Mouse (Mus musculus) neural tube, embryonic 13.5 days (tissue): ENCODE results near the gene Camsap3. TPM values are rescaled to one million over a fixed set of nuclear protein-coding genes. Genes with fewer than 3 reads are reported as not detected.
A peak's percentile ranks its signal among the peaks of the same experiment; 100 is the strongest.

Experiments
- ATAC-seq: fragments of 200-750 bp; cut with Nextera tagmentation; 2 replicates; pipeline ENCODE4 v1.8.0; 2017; ENCODE audit warnings: low read depth, mild to moderate bottlenecking, moderate TSS enrichment, moderate library complexity
- H3K27ac ChIP-seq: fragments of 300-500 bp; sonication (generic); replicated peaks from 2 replicates; pipeline ENCODE4 v1.5.1; 2015; ENCODE audit warnings: moderate library complexity, mild to moderate bottlenecking, inconsistent platforms
- H3K27me3 ChIP-seq: fragments of 300-500 bp; sonication (generic); 2 replicates; pipeline ENCODE4 v1.6.1; 2015; ENCODE audit warnings: mild to moderate bottlenecking, inconsistent platforms
- H3K36me3 ChIP-seq: fragments of 300-500 bp; sonication (generic); 2 replicates; pipeline ENCODE4 v1.6.1; 2015; ENCODE audit warnings: mild to moderate bottlenecking, inconsistent platforms
- H3K4me1 ChIP-seq: fragments of 300-500 bp; sonication (generic); replicated peaks from 2 replicates; pipeline ENCODE4 v1.6.1; 2015; ENCODE audit warnings: inconsistent platforms
- H3K4me2 ChIP-seq: fragments of 300-500 bp; sonication (generic); 2 replicates; pipeline ENCODE4 v1.6.1; 2015; ENCODE audit warnings: inconsistent platforms, mild to moderate bottlenecking, moderate library complexity
- H3K4me3 ChIP-seq: fragments of 300-500 bp; sonication (generic); 2 replicates; pipeline ENCODE4 v1.5.1; 2015; ENCODE audit warnings: mild to moderate bottlenecking, inconsistent platforms
- H3K9ac ChIP-seq: fragments of 300-500 bp; sonication (generic); 2 replicates; pipeline ENCODE4 v1.6.1; 2015; ENCODE audit warnings: moderate library complexity, mild to moderate bottlenecking, inconsistent platforms
- H3K9me3 ChIP-seq: fragments of 300-500 bp; sonication (generic); 2 replicates; pipeline ENCODE4 v1.6.1; 2016; ENCODE audit warnings: inconsistent platforms
- WGBS: fragments of 180-500 bp; shearing (Covaris S2); methylation state at CpG from one replicate; pipeline ENCODE4 v1.1.7; 2015; 5-methylcytosine and 5-hydroxymethylcytosine counted together
- polyA plus RNA-seq: library from polyadenylated mRNA; unstranded; fragments of >200 nt; fragmentation: Nextera tagmentation; extraction: Ambion mirVana; gene quantifications from 2 replicates; pipeline ENCODE4 v1.2.1, GENCODE M21; 2015

The Camsap3 gene
- 34.0 and 38.9 TPM in 2 replicates for polyA plus RNA-seq

DNA sequence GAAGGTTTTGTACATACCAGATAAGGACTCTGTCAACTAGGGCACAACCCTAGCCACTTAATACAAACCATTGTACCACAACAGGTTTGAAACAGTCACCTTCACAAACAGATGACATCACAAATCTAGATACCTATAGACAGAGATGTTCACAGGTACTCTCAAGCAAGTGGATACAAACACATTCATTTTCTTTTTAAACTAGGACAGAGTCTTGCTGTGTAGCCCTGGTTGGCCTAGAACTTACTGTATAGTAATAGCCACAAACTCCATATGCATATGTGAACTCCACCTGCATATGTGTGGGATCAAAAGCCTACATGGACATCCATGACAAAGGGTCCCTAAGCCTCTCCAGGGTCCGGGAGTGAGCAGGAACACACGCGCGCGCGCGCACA is at the start of gene Camsap3:
TSS of gene Camsap3 (plus strand) at position 301 of the 398 bp plus-strand sequence.
- no peak for ATAC-seq
- WGBS = 1% methylated on average over 7 of the region's 7 CpGs

DNA sequence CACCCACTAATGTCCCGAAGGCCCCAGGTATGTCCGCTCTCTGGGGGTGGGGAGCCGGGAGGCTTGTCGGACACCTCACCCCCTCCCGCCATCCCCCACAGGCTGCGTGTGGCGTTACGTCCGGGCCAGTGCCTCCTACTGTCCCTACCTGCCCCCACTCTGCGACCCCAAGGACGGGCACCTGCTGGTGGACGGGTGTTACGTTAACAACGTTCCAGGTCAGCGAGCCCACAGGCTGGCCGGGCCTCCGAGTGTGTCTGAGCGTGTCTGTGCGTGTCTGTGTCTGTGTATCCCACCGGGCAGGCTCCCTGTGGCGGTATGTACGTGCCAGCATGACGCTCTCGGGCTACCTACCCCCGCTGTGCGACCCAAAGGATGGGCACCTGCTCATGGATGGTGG is 49.4 kb upstream of the Camsap3 start:
- ATAC-seq = no peak
- Histone ChIP-seq H3K27ac (no peak overlapping the region), H3K4me3 (no peak overlapping the region), H3K27me3 (no peaks in the 10 kb centered on the region), H3K4me2 (no peak overlapping the region), H3K36me3 (peaks cover 83% of the 10 kb centered on the region), H3K9me3 (no peaks in the 10 kb centered on the region), H3K4me1 (no peaks in the 10 kb centered on the region), H3K9ac (no peak overlapping the region)
- WGBS = 96% methylated on average over 26 of the region's 26 CpGs

More for the DNA sequence above, at the start of gene Camsap3:
- Histone ChIP-seq H3K27me3 (0 out of 2 replicates have a peak, but pooled peaks cover 5% of the 10 kb centered on the region), H3K4me2 (peak within 1 kb of the TSS; percentile 81), H3K27ac (peak within 1 kb of the TSS; percentile 89), H3K4me1 (peaks cover 11% of the 10 kb centered on the region; the same call in 1 of the 2 replicates), H3K9me3 (no peaks in the 10 kb centered on the region), H3K9ac (peak within 1 kb of the TSS; percentile 93), H3K36me3 (no peaks in the 10 kb centered on the region), H3K4me3 (peak within 1 kb of the TSS; percentile 87)

DNA sequence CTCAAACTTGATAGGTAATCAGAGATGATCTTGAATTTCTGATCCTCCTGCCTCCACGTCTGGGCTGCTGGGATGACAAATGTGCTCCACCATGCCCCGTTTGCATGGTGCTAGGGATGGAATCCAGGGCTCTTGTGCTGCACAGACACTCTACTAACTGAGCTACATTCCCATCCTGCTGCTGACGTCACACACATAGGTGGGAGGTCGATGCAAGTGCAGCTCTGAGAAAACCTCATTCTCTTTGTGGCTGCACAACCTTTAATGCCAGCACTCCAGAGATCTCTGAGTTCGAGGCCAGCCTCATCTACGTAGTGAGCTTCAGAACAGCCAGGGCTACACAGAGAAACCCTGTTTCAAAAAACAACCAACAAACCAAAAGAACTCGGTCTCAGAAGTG is 47.9 kb upstream of the Camsap3 start:
- Histone ChIP-seq H3K4me1 (no peaks in the 10 kb centered on the region), H3K27ac (no peak overlapping the region), H3K27me3 (no peaks in the 10 kb centered on the region), H3K36me3 (peaks cover 89% of the 10 kb centered on the region), H3K9me3 (no peaks in the 10 kb centered on the region), H3K4me2 (no peak overlapping the region), H3K9ac (no peak overlapping the region), H3K4me3 (no peak overlapping the region)
- 86% methylated on average over 7 of the region's 7 CpGs for WGBS
- ATAC-seq = no peak

DNA sequence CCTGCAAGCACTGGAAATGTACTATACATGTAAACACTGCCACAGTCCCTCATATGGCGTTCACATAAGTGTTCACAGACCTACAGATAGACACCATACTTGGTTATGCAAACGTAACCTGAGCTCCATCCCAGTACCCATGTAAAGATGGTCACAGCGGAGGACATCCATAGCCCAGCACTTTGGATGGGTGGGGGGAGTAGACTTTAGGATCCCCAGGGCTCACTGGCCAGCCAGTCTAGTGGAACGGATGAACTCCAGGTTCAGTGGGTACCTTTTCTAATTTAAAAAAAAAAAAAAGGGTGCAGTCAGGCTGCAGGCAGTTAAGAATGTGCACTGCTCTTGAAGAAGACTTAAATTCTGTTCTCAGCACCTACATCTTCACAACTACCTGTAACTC is 47.0 kb upstream of the Camsap3 start:
- Histone ChIP-seq H3K9me3 (no peaks in the 10 kb centered on the region), H3K4me3 (no peak overlapping the region), H3K27me3 (no peaks in the 10 kb centered on the region), H3K4me1 (no peaks in the 10 kb centered on the region), H3K27ac (no peak overlapping the region), H3K4me2 (no peak overlapping the region), H3K9ac (no peak overlapping the region), H3K36me3 (peaks cover 98% of the 10 kb centered on the region)
- no peak for ATAC-seq
- WGBS = 94% methylated on average over 4 of the region's 4 CpGs

DNA sequence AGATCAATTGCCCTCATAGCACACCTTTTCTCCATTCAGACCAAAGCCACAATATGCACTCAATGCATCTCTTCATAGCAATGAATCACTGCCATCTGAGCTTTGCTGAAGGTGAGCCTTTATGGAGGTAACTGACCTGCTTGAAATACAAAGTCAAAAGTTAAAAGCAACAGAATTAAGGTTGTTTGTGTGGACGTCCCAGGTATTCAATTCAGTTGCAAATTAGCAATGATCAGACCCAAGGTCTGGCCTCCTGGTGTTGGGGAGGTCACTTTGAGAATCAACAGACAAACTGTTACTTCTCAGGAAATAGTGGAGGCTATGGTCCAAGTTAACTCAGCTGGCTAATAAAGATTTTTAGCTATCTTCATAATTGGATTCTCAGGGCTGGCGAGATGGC is 40.6 kb upstream of the Camsap3 start:
- Histone ChIP-seq H3K9me3 (no peaks in the 10 kb centered on the region), H3K4me1 (no peaks in the 10 kb centered on the region), H3K4me3 (no peak overlapping the region), H3K36me3 (peaks cover 47% of the 10 kb centered on the region), H3K27ac (no peak overlapping the region), H3K9ac (no peak overlapping the region), H3K4me2 (no peak overlapping the region), H3K27me3 (no peaks in the 10 kb centered on the region)
- no peak for ATAC-seq
- WGBS = 89% methylated on average over 2 of the region's 2 CpGs

DNA sequence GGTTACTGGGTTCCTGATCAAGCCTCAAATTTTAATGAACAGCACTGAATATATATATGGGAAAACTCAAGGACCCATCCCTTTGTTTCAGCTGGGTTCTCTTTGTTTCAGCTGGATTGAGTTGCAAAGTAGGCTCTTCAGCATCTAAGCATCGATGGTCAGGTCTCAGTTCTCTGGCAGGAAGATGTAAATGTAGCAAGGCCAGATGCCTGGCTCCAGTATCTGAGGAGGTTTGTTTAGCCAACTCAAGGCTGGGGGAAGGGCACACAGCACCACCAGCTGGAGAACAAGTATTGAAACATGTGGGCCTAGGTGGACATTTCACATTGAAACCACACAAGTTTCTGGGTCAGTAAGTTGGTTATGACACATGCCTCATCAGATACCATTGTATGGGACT is 34.9 kb upstream of the Camsap3 start:
- WGBS = 85% methylated on average over 1 of the region's 1 CpGs
- 0 out of 2 replicates have a peak, but pooled peaks cover 1% of the 10 kb centered on the region for H3K36me3 ChIP-seq
- no peak for ATAC-seq
- H3K9me3 ChIP-seq = no peaks in the 10 kb centered on the region
- H3K9ac ChIP-seq = no peak overlapping the region
- no peaks in the 10 kb centered on the region for H3K27me3 ChIP-seq
- no peak overlapping the region for H3K4me2 ChIP-seq
- H3K4me1 ChIP-seq = no peaks in the 10 kb centered on the region
- H3K4me3 ChIP-seq = no peak overlapping the region
- H3K27ac ChIP-seq = no peak overlapping the region

DNA sequence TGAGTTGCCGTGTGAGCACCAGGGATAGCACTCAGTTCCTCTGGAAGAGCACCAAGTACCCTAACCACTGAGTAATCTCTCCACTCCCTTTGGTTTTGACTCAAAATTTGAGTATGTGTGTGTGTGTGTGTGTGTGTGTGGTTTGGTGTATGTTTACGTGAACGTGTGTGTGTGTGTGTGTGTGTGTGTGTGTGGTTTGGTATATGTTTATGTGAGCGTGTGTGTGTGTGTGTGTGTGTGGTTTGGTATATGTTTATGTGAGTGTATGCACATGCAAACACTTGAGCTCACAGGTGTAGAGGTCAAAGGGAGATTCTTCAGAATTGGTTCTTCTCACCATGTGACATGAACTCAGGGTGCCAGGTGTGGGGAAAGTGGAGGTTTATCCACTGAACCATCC is 31.0 kb upstream of the Camsap3 start:
- Histone ChIP-seq H3K9me3 (no peaks in the 10 kb centered on the region), H3K27ac (no peak overlapping the region), H3K4me3 (no peak overlapping the region), H3K4me2 (no peak overlapping the region), H3K27me3 (no peaks in the 10 kb centered on the region), H3K36me3 (no peaks in the 10 kb centered on the region), H3K9ac (no peak overlapping the region), H3K4me1 (no peaks in the 10 kb centered on the region)
- 59% methylated on average over 4 of the region's 4 CpGs for WGBS
- ATAC-seq = peak; percentile 89

DNA sequence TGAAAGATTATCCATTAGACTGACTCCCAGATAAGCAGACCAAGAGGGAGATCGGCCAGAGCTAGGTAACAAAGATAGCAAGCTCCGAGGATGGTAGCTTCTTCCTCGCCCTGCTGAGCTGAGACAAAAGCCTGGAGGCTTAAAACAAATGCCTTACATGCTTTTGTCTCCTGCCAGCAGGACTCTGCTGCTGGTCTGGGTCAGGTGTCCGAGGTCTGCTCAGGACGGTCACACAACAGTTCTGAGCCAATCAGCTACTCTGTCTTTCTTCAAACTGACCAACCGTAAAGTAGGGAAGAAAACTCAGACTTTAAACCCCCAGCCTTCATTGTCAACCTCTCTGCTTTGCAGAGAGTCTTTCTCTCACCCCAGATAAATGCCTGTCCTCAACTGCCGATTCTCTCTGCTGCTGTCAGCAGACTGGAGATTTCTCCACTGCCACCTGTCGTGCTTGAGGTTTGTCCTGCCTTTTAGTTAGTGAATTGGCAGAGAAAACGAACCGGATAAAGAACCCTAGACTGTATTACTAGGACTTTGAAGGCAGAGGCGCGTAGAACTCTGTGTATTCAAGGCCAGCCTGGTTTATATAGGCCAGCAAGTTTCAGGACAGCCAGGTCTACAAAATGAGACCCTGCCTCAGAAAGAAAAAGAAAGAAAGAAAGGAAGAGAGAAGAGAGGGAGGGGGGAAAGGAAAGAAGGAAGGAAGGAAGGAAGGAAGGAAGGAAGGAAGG is 19.3 kb upstream of the Camsap3 start, which contains the start of gene C330021F23Rik:
TSS of gene C330021F23Rik (plus strand) at position 350 of the 731 bp plus-strand sequence.
- peak within 1 kb of the TSS; percentile 42 for H3K4me2 ChIP-seq
- H3K36me3 ChIP-seq = no peaks in the 10 kb centered on the region
- H3K27me3 ChIP-seq = no peaks in the 10 kb centered on the region
- H3K4me1 ChIP-seq = peaks cover 6% of the 10 kb centered on the region
- no peak for ATAC-seq
- no peak within 1 kb of the TSS for H3K27ac ChIP-seq
- 1% methylated on average over 12 of the region's 12 CpGs for WGBS
- no peaks in the 10 kb centered on the region for H3K9me3 ChIP-seq
- H3K4me3 ChIP-seq = no peak within 1 kb of the TSS
- H3K9ac ChIP-seq = 0 out of 2 replicates have a peak within 1 kb of the TSS, but pooled peaks have one; percentile 6

DNA sequence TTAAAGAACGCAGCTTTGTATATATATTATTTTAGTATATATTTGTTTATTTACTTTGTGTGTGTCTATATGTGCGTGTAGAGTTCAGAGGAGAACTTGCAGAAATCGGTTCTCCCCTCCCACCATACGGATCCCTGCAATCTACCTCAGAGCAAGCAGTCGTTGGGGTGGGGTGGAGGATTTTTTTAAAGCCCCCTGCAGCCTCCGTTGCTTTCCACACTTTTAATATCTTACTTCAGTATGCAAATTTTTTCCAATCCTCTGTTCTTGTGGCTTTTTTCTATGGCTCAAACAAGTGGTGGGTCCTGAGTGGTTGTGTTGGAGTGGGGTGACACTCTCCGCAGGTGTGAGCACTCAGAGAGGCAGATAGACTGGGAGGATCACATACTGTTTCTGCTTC is 18.7 kb upstream of the Camsap3 start:
- 5% methylated on average over 7 of the region's 7 CpGs for WGBS
- H3K4me1 ChIP-seq = peaks cover 6% of the 10 kb centered on the region
- no peaks in the 10 kb centered on the region for H3K36me3 ChIP-seq
- H3K9me3 ChIP-seq = no peaks in the 10 kb centered on the region
- no peak overlapping the region for H3K9ac ChIP-seq
- no peak overlapping the region for H3K27ac ChIP-seq
- no peaks in the 10 kb centered on the region for H3K27me3 ChIP-seq
- no peak for ATAC-seq
- peak overlapping the region; percentile 42 for H3K4me2 ChIP-seq
- H3K4me3 ChIP-seq = no peak overlapping the region

DNA sequence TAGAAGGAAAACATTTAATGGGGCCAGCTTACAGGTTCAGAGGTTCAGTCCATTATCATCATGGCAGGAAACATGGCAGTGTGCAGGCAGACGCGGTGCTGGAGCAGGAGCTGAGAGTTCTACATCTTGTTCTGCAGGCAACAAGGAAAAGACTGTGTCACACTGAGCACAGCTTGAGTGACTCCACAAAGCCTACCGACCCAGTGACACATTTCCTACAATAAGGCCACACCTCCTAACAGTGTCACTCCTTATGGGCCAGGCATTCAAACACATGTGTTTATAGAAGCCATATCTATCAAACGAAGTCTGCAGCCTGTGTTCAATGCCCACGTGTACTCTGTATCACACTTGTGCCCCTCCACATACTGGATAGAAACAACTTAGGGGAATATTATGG is 17.3 kb upstream of the Camsap3 start:
- peaks cover 6% of the 10 kb centered on the region for H3K4me1 ChIP-seq
- no peak overlapping the region for H3K9ac ChIP-seq
- H3K27me3 ChIP-seq = no peaks in the 10 kb centered on the region
- H3K36me3 ChIP-seq = no peaks in the 10 kb centered on the region
- 87% methylated on average over 5 of the region's 5 CpGs for WGBS
- H3K4me3 ChIP-seq = no peak overlapping the region
- no peak for ATAC-seq
- no peak overlapping the region for H3K27ac ChIP-seq
- H3K4me2 ChIP-seq = no peak overlapping the region
- H3K9me3 ChIP-seq = no peaks in the 10 kb centered on the region

DNA sequence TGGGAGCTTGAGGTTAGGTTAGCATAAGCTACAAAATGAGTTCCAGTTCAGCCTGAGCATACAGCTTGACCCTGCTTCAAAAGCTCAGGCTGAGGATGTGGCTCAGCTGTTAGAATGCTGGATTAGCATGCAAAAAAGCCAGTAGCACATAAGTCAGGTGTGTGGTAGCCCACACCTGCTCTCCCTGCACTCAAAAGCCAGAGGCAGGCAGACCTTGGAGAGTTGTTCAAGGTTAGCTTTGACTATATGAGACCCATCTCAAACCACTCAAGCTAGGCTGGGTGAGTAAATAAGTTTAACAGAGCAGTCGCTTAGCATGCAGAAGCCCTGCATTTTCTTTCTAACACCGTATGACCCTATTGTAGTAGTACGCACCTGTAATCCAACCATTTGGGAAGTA is 12.5 kb upstream of the Camsap3 start:
- Histone ChIP-seq H3K9me3 (no peaks in the 10 kb centered on the region), H3K4me2 (no peak overlapping the region), H3K27me3 (no peaks in the 10 kb centered on the region), H3K4me1 (no peaks in the 10 kb centered on the region), H3K4me3 (no peak overlapping the region), H3K9ac (no peak overlapping the region), H3K27ac (no peak overlapping the region), H3K36me3 (no peaks in the 10 kb centered on the region)
- no peak for ATAC-seq
- 92% methylated on average over 3 of the region's 3 CpGs for WGBS

DNA sequence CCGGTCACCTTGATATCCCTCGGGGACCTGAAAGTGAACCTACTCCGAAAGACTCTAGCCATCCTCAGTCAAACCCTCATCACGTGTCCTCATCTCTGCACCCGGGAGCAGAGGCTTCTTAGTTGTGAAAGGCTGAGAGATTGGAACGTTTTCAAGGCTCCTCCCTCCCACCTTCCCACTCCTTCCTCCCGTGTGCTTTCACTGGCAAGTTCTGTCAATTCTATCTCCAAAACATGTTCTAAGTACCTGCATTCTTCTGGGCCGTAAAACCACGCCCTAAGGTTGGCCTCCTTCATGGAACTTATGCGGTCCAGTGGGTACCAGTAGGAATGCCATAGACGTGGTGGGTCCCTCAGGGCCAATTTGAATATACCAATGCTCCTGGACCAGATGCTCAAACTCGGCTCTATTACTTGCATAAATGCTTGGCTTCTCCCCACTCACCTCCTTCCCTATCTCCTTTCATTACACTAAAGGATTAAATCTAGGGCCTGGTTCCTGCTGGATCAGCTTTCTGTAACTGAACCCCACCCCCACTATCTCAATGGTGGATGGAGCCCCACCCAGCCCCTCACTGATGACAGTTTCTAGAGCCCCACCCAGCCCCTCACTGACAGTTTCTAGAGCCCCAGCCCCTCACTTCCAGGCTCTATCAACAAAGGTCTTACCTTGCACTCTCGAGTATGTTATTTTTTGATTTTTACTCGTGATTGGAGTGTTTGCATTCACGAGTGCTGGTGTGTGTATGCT is 10.7 kb upstream of the Camsap3 start:
- Histone ChIP-seq H3K27ac (no peak overlapping the region), H3K27me3 (no peaks in the 10 kb centered on the region), H3K4me2 (no peak overlapping the region), H3K9ac (no peak overlapping the region), H3K36me3 (no peaks in the 10 kb centered on the region), H3K4me3 (no peak overlapping the region), H3K9me3 (no peaks in the 10 kb centered on the region), H3K4me1 (no peaks in the 10 kb centered on the region)
- WGBS = 80% methylated on average over 15 of the region's 15 CpGs
- ATAC-seq = no peak
